Mouse (Mus musculus): ENCODE results near the gene Igfbp1. TPM values are rescaled to one million over a fixed set of nuclear protein-coding genes. Genes with fewer than 3 reads are reported as not detected.
"Not testable (repeated sequence)": the region's sequence is repeated elsewhere in the genome, so short reads cannot be mapped to it uniquely, and the experiment has no call there.

Igfbp1 gene
- total RNA-seq, 2 experiments from 2014 or later = not detected

- intact Hi-C loops (cut with DNase I; ENCODE audit: low total_unique reads) = no loop called here
- DNase-seq = no peak
Measured at GRCm38 (mm10) chr11:7193134-7193533, 4.4 kb upstream of the Igfbp1 start.

DNA sequence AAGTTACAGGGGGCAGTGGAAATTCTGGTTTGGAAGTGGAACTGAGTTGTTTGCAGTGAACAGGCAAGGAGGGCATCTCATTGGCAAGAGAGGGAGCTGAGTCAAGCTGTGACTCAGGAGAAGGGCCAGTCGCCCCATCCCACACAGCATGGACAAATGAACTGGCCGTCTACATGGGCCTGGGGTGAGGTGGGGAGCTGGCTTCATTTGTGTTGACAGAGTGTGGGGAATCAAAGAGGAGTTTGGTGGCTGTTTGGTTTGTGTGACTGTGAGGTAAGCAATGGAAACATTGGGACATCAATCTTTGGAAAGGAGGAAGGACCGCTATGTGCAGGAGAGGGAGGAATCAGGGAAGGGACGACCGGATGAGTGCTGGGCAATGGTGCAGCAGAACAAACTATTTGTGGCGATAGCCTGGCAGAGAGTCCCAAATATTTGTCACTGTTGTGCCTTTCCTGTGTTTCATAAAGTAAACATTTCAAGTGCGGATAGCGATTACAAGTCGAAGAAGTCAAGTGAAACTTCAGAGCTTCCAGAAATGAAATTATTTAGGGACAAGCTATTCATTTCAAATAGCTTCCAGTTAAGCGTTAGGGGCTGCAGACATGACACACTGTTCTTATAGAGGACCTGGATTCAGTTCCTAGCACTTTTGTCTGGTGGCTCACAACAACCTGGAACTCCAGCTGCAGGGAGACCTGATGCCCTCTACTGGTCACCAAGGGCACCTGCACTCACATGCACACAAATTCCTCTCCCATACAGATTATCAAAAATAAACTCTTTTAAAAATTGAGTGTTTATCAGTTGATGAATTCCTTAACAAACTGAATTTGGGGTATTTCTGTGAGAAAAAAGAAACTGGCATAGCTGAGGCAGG lies 2.9 kb upstream of the Igfbp1 start:
- intact Hi-C loops (cut with DNase I; ENCODE audit: low total_unique reads) = no loop called here
- DNase-seq = no peak

GRCm38 (mm10) chr11:7195312-7195685 lies 2.3 kb upstream of the Igfbp1 start:
- intact Hi-C loops (cut with DNase I; ENCODE audit: low total_unique reads) = no loop called here
- DNase-seq = no peak

GRCm38 (mm10) chr11:7198006-7198405 lies 424 bp downstream of the Igfbp1 start:
- intact Hi-C loops (cut with DNase I; ENCODE audit: low total_unique reads) = no loop called here
- DNase-seq = no peak

GRCm38 (mm10) chr11:7198481-7199256 lies 1.1 kb downstream of the Igfbp1 start:
- no peak for DNase-seq
- intact Hi-C loops (cut with DNase I; ENCODE audit: low total_unique reads) = no loop called here

DNA sequence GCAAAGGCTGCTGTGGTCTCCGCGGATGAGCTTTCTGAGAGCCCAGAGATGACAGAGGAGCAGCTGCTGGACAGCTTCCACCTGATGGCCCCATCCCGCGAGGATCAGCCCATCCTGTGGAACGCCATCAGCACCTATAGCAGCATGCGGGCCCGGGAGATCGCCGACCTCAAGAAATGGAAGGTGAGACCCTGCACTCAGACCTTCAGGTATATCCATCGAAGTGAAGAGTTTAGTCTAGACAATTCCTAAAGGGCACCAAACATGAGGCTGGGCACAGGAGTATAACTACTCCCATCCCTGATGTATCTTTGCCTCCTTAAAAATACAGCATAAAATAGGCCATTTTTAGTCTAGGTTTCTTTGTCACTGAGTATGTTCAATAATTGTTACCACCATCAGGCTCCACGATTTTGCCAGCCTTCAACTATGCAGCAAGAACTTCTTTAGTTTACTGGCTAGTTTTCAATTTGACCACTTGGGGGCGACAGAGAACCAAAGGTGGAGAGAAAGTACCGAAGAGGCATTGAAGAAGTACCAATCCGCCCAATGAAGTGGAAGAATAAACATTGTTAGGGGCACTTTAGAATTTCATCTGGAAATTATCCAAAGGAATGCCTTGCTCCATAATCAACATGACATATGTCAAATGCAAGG lies 2.3 kb downstream of the Igfbp1 start:
- DNase-seq = peak; percentile 38
- intact Hi-C loops (cut with DNase I; ENCODE audit: low total_unique reads) = no loop called here

- DNase-seq = no peak
- intact Hi-C loops (cut with DNase I; ENCODE audit: low total_unique reads) = no loop called here
Measured at GRCm38 (mm10) chr11:7200393-7200783, 2.8 kb downstream of the Igfbp1 start.

DNA sequence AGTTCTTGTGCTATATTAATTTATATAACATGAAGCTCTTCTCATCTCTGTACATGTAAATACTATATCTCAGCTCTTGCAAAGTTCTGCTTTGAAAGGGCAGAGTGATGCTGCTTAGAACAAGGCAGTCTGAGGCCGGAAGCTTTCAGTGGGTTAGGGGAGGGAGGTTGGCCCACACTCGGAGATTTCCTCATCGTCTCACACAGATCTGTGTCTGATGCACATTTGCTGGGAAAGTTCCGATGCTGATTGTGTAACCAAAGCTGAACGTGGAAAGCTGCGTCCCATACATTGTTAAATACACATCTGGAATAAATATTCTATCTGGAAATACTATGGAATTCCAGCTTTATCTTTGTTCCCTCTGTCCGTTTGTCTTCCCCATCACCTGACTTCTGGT lies 4.6 kb downstream of the Igfbp1 start:
- intact Hi-C loops (cut with DNase I; ENCODE audit: low total_unique reads) = no loop called here
- DNase-seq = no peak

DNA sequence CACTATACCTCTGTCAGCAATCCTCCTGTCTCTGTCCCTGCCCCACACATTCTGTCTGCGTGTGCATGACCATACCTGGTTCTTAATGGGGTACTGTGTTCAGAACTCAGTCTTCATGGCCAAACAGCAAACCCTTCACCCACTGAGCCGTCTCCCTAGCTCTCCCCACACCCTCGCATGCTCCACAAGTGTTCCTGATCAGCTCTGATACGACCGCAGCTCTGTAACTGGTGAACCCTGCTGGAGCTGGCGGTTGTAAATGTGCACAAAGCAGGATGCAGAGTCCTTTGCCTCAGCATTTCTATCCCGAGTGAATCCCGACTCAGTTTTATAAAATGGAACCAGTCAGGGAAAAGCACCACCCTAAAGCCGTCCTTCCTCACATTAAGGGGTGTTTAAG lies 6.3 kb downstream of the Igfbp1 start:
- intact Hi-C loops (cut with DNase I; ENCODE audit: low total_unique reads) = no loop called here
- no peak for DNase-seq

GRCm38 (mm10) chr11:7210343-7210742 lies 12.8 kb downstream of the Igfbp1 start:
- peak; percentile 80 for DNase-seq
- intact Hi-C loops (cut with DNase I; ENCODE audit: low total_unique reads) = loop anchor here (5.0 to 10.0 kb wide), 4 partner anchors 357 to 1197 kb away; no protein-coding TSS in a partner anchor

DNA sequence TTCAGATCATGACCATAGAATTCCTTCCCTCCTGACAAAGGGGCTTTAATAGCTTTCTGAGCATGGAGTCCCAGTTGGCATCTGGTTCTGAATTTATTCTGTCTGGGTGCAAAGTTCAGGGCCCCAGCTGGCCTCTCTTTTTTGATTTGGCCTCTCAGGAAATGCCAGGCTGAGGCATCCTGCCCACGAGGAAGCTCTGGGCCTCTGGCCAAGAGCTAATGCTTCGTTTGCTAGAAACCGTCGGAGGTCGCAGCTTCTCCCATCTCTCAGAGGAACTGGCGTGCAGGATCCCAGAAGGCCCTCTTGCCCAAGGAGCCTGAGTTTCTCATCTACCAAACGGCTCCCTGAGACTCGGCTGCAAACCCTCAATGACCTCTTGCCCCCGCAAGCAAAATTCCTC lies 13.6 kb downstream of the Igfbp1 start:
- intact Hi-C loops (cut with DNase I; ENCODE audit: low total_unique reads) = loop anchor here (5.0 to 10.0 kb wide), 4 partner anchors 356 to 1196 kb away; no protein-coding TSS in a partner anchor
- no peak for DNase-seq

GRCm38 (mm10) chr11:7212126-7212798 lies 14.7 kb downstream of the Igfbp1 start:
- intact Hi-C loops (cut with DNase I; ENCODE audit: low total_unique reads) = loop anchor here (5.0 to 10.0 kb wide), 4 partner anchors 355 to 1195 kb away; no protein-coding TSS in a partner anchor

DNA sequence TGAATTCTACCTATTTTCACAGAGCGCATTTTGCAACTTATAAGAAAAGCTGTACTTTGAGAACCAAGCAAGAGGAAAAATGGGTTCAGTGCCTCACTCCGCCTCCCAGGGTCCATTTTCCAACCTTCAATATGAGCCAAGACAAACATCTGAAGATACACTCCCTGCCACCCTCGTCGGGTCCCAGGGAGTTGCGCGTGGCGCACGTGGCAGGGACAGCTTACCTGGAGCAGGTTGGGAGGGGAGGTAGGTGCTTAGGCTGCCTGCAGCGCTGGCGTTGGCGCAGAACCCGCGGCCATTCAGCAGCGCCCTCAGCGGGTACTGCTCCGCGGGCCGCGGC lies 15.5 kb downstream of the Igfbp1 start:
- intact Hi-C loops (cut with DNase I; ENCODE audit: low total_unique reads) = loop anchor here (5.0 to 10.0 kb wide), 4 partner anchors 354 to 1194 kb away; no protein-coding TSS in a partner anchor

More at GRCm38 (mm10) chr11:7212126-7212798, 14.7 kb downstream of the Igfbp1 start:
- DNase-seq = no peak

DNA sequence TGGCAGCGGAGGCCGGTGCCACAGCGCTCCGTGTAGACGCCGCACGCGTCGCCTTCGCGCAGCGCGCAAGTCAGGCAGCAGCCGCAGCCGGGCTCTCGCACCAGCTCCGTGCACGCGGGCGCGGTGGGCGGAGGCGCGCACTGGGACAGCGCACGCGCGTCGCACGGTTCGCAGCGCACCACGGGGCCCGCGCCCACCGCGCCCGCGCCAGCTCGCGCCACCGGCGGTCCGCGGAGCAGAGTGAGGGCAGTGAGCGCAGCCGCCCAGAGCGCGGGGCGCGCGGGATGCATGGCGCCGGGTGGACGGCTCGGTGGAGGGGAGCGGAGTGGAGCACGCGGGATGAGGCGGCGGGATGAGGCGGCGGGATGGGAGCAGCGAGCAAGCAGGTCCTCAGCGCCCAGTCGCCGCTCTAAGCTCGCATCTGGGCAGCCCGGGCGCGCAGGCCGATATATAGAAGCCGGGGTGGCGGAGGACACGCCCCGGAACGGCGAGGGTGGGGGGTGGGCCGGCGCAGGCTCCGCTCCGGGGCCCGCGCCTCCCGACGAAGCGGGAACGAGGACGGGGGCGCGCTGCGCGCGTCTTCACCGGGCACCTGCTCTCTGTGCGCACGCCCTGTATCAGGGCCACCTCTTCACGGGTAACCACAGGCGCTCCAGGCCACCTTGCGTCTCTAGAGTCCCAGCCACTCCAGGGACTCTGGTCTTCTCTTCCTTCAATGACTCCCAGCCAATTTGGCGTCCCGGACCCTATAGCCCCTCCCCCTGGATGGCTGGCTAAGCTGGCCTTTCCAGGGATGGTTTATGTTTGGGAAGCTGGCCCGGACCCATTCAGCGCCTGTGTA lies 16.1 kb downstream of the Igfbp1 start, which contains the start of gene Igfbp3:
Gene Igfbp3 (minus strand): TSS at position 423 of the 841 bp plus-strand sequence.
- intact Hi-C loops (cut with DNase I; ENCODE audit: low total_unique reads) = loop anchor here (5.0 to 10.0 kb wide), 4 partner anchors 354 to 1194 kb away; no protein-coding TSS in a partner anchor
- DNase-seq = peak; percentile 68

More for the DNA sequence above, 15.5 kb downstream of the Igfbp1 start:
- no peak for DNase-seq

DNA sequence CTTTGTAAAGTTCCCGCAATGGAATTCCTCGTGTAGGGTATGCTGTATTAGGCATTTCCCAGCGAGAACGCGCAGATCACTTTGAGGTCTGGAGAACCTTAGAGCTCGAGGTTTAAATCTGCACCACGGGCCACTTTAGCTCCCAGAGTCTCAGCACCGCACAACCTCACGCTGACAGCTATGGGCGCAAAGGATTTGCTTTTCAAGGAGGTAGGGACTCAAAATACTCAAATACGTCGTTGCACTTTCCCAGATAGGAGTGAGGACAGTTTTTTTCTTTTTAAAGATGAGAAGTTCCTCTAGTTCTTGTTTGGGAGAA lies 16.7 kb downstream of the Igfbp1 start:
- intact Hi-C loops (cut with DNase I; ENCODE audit: low total_unique reads) = loop anchor here (5.0 to 10.0 kb wide), 4 partner anchors 353 to 1193 kb away; no protein-coding TSS in a partner anchor
- no peak for DNase-seq

DNA sequence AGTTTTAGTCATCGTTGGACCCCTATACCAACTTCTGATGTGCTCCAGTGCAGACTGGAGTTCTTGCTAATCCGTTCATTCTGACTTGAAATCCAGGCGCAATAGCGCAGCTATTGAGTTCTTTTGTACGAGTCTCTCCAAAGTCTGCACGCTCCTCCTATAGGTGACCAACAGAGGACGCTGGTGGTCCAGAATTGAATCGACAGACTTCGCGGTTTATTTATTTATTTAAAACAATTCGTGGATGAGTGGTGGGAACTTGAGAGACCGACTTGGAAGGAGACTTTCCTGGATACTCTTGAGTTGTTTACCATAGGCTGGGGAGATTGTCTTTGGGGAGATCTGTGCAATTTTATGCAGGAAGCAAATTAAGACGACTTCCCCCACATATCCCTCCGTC lies 17.2 kb downstream of the Igfbp1 start:
- intact Hi-C loops (cut with DNase I; ENCODE audit: low total_unique reads) = loop anchor here (5.0 to 10.0 kb wide), 6 partner anchors 123 to 1193 kb away; no protein-coding TSS in a partner anchor
- DNase-seq = peak; percentile 64

GRCm38 (mm10) chr11:7215703-7216102 lies 18.1 kb downstream of the Igfbp1 start:
- peak; percentile 77 for DNase-seq
- intact Hi-C loops (cut with DNase I; ENCODE audit: low total_unique reads) = loop anchor here (5.0 to 10.0 kb wide), 3 partner anchors 122 to 1032 kb away; no protein-coding TSS in a partner anchor

- intact Hi-C loops (cut with DNase I; ENCODE audit: low total_unique reads) = not testable (repeated sequence)
Measured at GRCm38 (mm10) chr11:7221826-7222225, 24.2 kb downstream of the Igfbp1 start.

More at GRCm38 (mm10) chr11:7221826-7222225, 24.2 kb downstream of the Igfbp1 start:
- DNase-seq = not testable (repeated sequence)

Data from gastrocnemius, postnatal 14 days (tissue).